Mouse (Mus musculus) olfactory bulb, adult 2 months (tissue): Measurements from ENCODE around the gene Tmem98.

Experiments used
- CTCF ChIP-seq: fragments of 200-500 bp; IDR thresholded peaks from 2 replicates; pipeline ENCODE4 v1.5.1; 2012; ENCODE audit warnings: low read depth, mild to moderate bottlenecking, low read length, moderate library complexity; ENCODE audit not compliant: insufficient read depth
- POLR2A ChIP-seq: fragments of 200-500 bp; IDR thresholded peaks from 2 replicates; pipeline ENCODE4 v1.6.1; 2012; ENCODE audit warnings: mild to moderate bottlenecking, low read depth, low read length, moderate library complexity; ENCODE audit not compliant: insufficient read depth

DNA sequence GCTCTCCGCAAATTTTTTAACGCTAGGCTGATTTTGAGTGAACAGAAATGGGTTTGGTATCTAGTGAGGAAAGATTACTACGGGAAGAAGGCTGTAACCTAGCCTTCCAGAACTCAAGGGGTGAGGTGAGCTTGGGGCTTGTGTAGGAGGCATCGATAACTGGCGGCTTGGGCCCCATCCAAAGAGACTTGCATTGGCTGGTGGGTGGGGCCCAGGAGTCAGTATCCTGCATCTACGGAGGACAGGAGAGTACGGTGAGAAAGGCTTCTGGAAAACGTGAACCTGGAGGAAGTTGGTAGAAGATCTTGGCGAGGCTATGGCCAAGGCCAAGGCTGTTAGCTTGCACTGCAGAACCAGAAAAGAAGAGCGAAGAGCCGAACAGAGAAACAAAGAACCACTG is 44.5 kb downstream of the Tmem98 start:
- TF ChIP-seq CTCF: no peak
- no peak for TF ChIP-seq POLR2A
